Mouse (Mus musculus): ENCODE measurements around the gene Timeless. TPM values are rescaled to one million over a fixed set of nuclear protein-coding genes. Genes with fewer than 3 reads are reported as not detected.
A peak's percentile ranks its signal among the peaks of the same experiment; 100 is the strongest.
"Not testable (repeated sequence)": the region's sequence is repeated elsewhere in the genome, so short reads cannot be mapped to it uniquely, and the experiment has no call there.

Gene Timeless
- total RNA-seq, 2 experiments from 2014 or later, result 70.5 to 71.4 TPM

- peak; percentile 81 for ATAC-seq (replicated peaks; ENCODE audit: poor library complexity, severe bottlenecking)
Observed at GRCm38 (mm10) chr10:128283604-128284579, 52.0 kb downstream of the Timeless start.

GRCm38 (mm10) chr10:128290594-128290993 is 58.7 kb downstream of the Timeless start:
- not testable (repeated sequence) for ATAC-seq (replicated peaks; ENCODE audit: poor library complexity, severe bottlenecking)

- ATAC-seq (replicated peaks; ENCODE audit: poor library complexity, severe bottlenecking), result no peak
Observed at GRCm38 (mm10) chr10:128296370-128297090, 64.7 kb downstream of the Timeless start.

- no peak for ATAC-seq (replicated peaks; ENCODE audit: poor library complexity, severe bottlenecking)
Observed at GRCm38 (mm10) chr10:128297221-128297620, 65.4 kb downstream of the Timeless start.

GRCm38 (mm10) chr10:128297622-128298021 is 65.8 kb downstream of the Timeless start:
- no peak for ATAC-seq (replicated peaks; ENCODE audit: poor library complexity, severe bottlenecking)

DNA sequence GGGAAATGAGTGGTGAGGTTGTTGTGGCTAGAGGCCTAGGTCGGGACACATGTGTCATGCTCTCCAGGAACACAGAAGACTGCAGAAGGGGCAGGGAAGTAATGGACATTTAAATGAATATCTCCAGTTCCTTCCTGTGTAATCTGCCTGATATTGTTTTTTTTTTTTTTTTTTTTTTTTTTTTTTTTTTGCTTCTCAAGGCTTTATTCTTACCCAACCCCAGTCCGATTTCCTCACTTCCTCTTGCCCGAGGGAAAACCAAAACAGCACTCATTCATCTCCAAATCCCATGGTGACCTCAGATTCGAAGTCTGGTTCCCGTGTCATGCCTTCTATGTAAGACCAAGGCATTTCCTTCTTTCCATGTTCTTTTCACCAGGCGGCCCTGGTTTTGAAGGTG is 66.4 kb downstream of the Timeless start:
- ATAC-seq (replicated peaks; ENCODE audit: poor library complexity, severe bottlenecking), result peak; percentile 66

GRCm38 (mm10) chr10:128298702-128299171 is 66.9 kb downstream of the Timeless start, which contains the start of gene Il23a:
Gene Il23a, minus strand, starts transcription at chr10:128298752.
- ATAC-seq (replicated peaks; ENCODE audit: poor library complexity, severe bottlenecking), result peak; percentile 32

DNA sequence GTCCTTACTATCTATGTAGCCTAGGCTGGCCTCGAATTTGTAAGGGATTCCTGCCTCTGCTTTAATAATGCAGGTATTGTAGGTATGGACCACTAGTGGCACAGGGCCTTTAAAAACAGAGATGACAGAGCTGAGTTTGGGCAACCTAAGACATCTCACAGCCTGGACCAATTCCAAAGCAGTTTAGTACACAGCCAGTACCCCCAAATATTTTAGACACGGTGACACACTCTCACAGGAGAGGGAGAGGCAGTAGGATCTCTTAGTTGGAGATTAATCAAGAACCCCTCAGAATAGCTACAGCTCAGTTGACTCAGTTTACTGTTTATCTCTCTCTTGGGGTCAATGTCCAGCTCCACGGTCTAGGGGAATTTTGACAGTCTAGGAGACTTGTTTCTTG is 70.5 kb downstream of the Timeless start:
- ATAC-seq (replicated peaks; ENCODE audit: poor library complexity, severe bottlenecking), result no peak

Other genes with a start within 250 kb of the Timeless start
- gene Hsd17b6, start 224.5 kb upstream of the Timeless start, total RNA-seq (2014; fragmentation: Nextera tagmentation), result not detected in 2 replicates
- gene Hsd17b6, start 224.5 kb upstream of the Timeless start, total RNA-seq (2017), result not detected in 2 replicates
- 114 and 132 TPM in 2 replicates for gene Prim1, start 216.9 kb upstream of the Timeless start, total RNA-seq (2014; fragmentation: Nextera tagmentation)
- gene Prim1, start 216.9 kb upstream of the Timeless start, total RNA-seq (2017), result 121 and 124 TPM in 2 replicates
- gene Naca, start 196.5 kb upstream of the Timeless start, total RNA-seq (2014; fragmentation: Nextera tagmentation), result 1,470 and 1,497 TPM in 2 replicates
- 2,024 and 2,260 TPM in 2 replicates for gene Naca, start 196.5 kb upstream of the Timeless start, total RNA-seq (2017)
- gene Ptges3, start 173.1 kb upstream of the Timeless start, total RNA-seq (2014; fragmentation: Nextera tagmentation), result 204 and 218 TPM in 2 replicates
- 321 and 371 TPM in 2 replicates for gene Ptges3, start 173.1 kb upstream of the Timeless start, total RNA-seq (2017)
- gene Atp5b, start 148.8 kb upstream of the Timeless start, total RNA-seq (2014; fragmentation: Nextera tagmentation), result 1,867 and 2,007 TPM in 2 replicates
- 1,997 and 2,300 TPM in 2 replicates for gene Atp5b, start 148.8 kb upstream of the Timeless start, total RNA-seq (2017)
- 54.8 and 64.2 TPM in 2 replicates for gene Baz2a, start 140.5 kb upstream of the Timeless start, total RNA-seq (2014; fragmentation: Nextera tagmentation)
- gene Baz2a, start 140.5 kb upstream of the Timeless start, total RNA-seq (2017), result 15.0 and 17.2 TPM in 2 replicates
- gene Rbms2, start 51.8 kb upstream of the Timeless start, total RNA-seq (2014; fragmentation: Nextera tagmentation), result 14.3 and 20.5 TPM in 2 replicates
- 1.8 and 2.1 TPM in 2 replicates for gene Rbms2, start 51.8 kb upstream of the Timeless start, total RNA-seq (2017)
- not detected in 2 replicates for gene Gls2, start 37.6 kb upstream of the Timeless start, total RNA-seq (2014; fragmentation: Nextera tagmentation)
- gene Gls2, start 37.6 kb upstream of the Timeless start, total RNA-seq (2017), result not detected in 2 replicates
- gene Spryd4, start 20.3 kb upstream of the Timeless start, total RNA-seq (2014; fragmentation: Nextera tagmentation), result 15.1 and 16.3 TPM in 2 replicates
- gene Spryd4, start 20.3 kb upstream of the Timeless start, total RNA-seq (2017), result 9.7 and 19.2 TPM in 2 replicates
- 0.75 TPM in 1 of 2 replicates, not detected in the other for gene Mip, start 6.2 kb upstream of the Timeless start, total RNA-seq (2014; fragmentation: Nextera tagmentation)
- gene Mip, start 6.2 kb upstream of the Timeless start, total RNA-seq (2017), result not detected in 2 replicates
- gene Apon, start 22.0 kb downstream of the Timeless start, total RNA-seq (2014; fragmentation: Nextera tagmentation), result 0.41 and 3.2 TPM in 2 replicates
- gene Apon, start 22.0 kb downstream of the Timeless start, total RNA-seq (2017), result 0.31 and 0.99 TPM in 2 replicates
- not detected in 2 replicates for gene Apof, start 36.6 kb downstream of the Timeless start, total RNA-seq (2014; fragmentation: Nextera tagmentation)
- gene Apof, start 36.6 kb downstream of the Timeless start, total RNA-seq (2017), result 0.34 and 0.57 TPM in 2 replicates
- gene Stat2, start 38.5 kb downstream of the Timeless start, total RNA-seq (2014; fragmentation: Nextera tagmentation), result 26.8 and 28.5 TPM in 2 replicates
- gene Stat2, start 38.5 kb downstream of the Timeless start, total RNA-seq (2017), result 6.5 and 7.1 TPM in 2 replicates
- not detected in 2 replicates for gene Il23a, start 66.7 kb downstream of the Timeless start, total RNA-seq (2014; fragmentation: Nextera tagmentation)
- 1.3 and 1.6 TPM in 2 replicates for gene Il23a, start 66.7 kb downstream of the Timeless start, total RNA-seq (2017)
- gene Pan2, start 71.3 kb downstream of the Timeless start, total RNA-seq (2014; fragmentation: Nextera tagmentation), result 22.7 and 25.7 TPM in 2 replicates
- gene Pan2, start 71.3 kb downstream of the Timeless start, total RNA-seq (2017), result 9.8 and 16.2 TPM in 2 replicates
- gene Cnpy2, start 90.4 kb downstream of the Timeless start, total RNA-seq (2014; fragmentation: Nextera tagmentation), result 108 and 200 TPM in 2 replicates
- 135 TPM in 2 replicates for gene Cnpy2, start 90.4 kb downstream of the Timeless start, total RNA-seq (2017)
- 175 and 176 TPM in 2 replicates for gene Cs, start 105.7 kb downstream of the Timeless start, total RNA-seq (2014; fragmentation: Nextera tagmentation)
- gene Cs, start 105.7 kb downstream of the Timeless start, total RNA-seq (2017), result 104 and 114 TPM in 2 replicates
- 20.8 and 28.4 TPM in 2 replicates for gene Coq10a, start 136.9 kb downstream of the Timeless start, total RNA-seq (2014; fragmentation: Nextera tagmentation)
- gene Coq10a, start 136.9 kb downstream of the Timeless start, total RNA-seq (2017), result 6.8 and 7.9 TPM in 2 replicates
- 58.1 and 60.1 TPM in 2 replicates for gene Ankrd52, start 145.1 kb downstream of the Timeless start, total RNA-seq (2014; fragmentation: Nextera tagmentation)
- gene Ankrd52, start 145.1 kb downstream of the Timeless start, total RNA-seq (2017), result 9.1 and 11.3 TPM in 2 replicates
- gene Slc39a5, start 169.2 kb downstream of the Timeless start, total RNA-seq (2014; fragmentation: Nextera tagmentation), result not detected in 2 replicates
- not detected in 2 replicates for gene Slc39a5, start 169.2 kb downstream of the Timeless start, total RNA-seq (2017)
- gene Nabp2, start 179.4 kb downstream of the Timeless start, total RNA-seq (2014; fragmentation: Nextera tagmentation), result 80.4 and 115 TPM in 2 replicates
- gene Nabp2, start 179.4 kb downstream of the Timeless start, total RNA-seq (2017), result 58.6 and 60.5 TPM in 2 replicates
- gene Rnf41, start 179.6 kb downstream of the Timeless start, total RNA-seq (2014; fragmentation: Nextera tagmentation), result 15.7 and 29.1 TPM in 2 replicates
- gene Rnf41, start 179.6 kb downstream of the Timeless start, total RNA-seq (2017), result 16.5 and 18.6 TPM in 2 replicates
- 90.4 and 113 TPM in 2 replicates for gene Smarcc2, start 227.2 kb downstream of the Timeless start, total RNA-seq (2014; fragmentation: Nextera tagmentation)
- gene Smarcc2, start 227.2 kb downstream of the Timeless start, total RNA-seq (2017), result 56.4 and 56.9 TPM in 2 replicates